Mouse (Mus musculus) embryonic facial prominence, embryonic 14.5 days (tissue): Measurements from ENCODE around the gene Gm20388. TPM values are rescaled to one million over a fixed set of nuclear protein-coding genes. Genes with fewer than 3 reads are reported as not detected.
A peak's percentile ranks its signal among the peaks of the same experiment; 100 is the strongest.
"Not testable (repeated sequence)": the region's sequence is repeated elsewhere in the genome, so short reads cannot be mapped to it uniquely, and the experiment has no call there.

ENCODE experiments used
- ATAC-seq: fragments of 200-750 bp; cut with Nextera tagmentation; 2 replicates; pipeline ENCODE4 v1.8.0; 2017; ENCODE audit warnings: low read depth, moderate number of reproducible peaks, moderate TSS enrichment
- DNase-seq: peaks from one replicate; pipeline ENCODE4 v3.0.0-alpha.2; 2015; ENCODE audit warnings: low spot score
- H3K27ac ChIP-seq: fragments of 300-500 bp; sonication (generic); replicated peaks from 2 replicates; pipeline ENCODE4 v1.5.1; 2014; ENCODE audit warnings: low read depth, mild to moderate bottlenecking, low read length, moderate library complexity
- H3K27me3 ChIP-seq: fragments of 300-500 bp; sonication (generic); replicated peaks from 2 replicates; pipeline ENCODE4 v1.6.1; 2014; ENCODE audit warnings: low read length; ENCODE audit not compliant: control insufficient read depth, insufficient read depth
- H3K36me3 ChIP-seq: fragments of 300-500 bp; sonication (generic); 2 replicates; pipeline ENCODE4 v1.6.1; 2014; ENCODE audit warnings: low read length, mixed read lengths; ENCODE audit not compliant: control insufficient read depth, insufficient read depth
- H3K4me1 ChIP-seq: fragments of 300-500 bp; sonication (generic); 2 replicates; pipeline ENCODE4 v1.6.1; 2014; ENCODE audit warnings: antibody characterized with exemption, low read length; ENCODE audit not compliant: control insufficient read depth, insufficient read depth
- H3K4me2 ChIP-seq: fragments of 300-500 bp; sonication (generic); 2 replicates; pipeline ENCODE4 v1.6.1; 2014; ENCODE audit warnings: low read depth, mild to moderate bottlenecking, low read length, moderate library complexity, mixed read lengths
- H3K4me3 ChIP-seq: fragments of 300-500 bp; sonication (generic); 2 replicates; pipeline ENCODE4 v1.5.1; 2014; ENCODE audit warnings: low read depth, mild to moderate bottlenecking, low read length
- H3K9ac ChIP-seq: fragments of 300-500 bp; sonication (generic); 2 replicates; pipeline ENCODE4 v1.6.1; 2014; ENCODE audit warnings: low read depth, mild to moderate bottlenecking, low read length, moderate library complexity, mixed read lengths
- H3K9me3 ChIP-seq: fragments of 300-500 bp; sonication (generic); 2 replicates; pipeline ENCODE4 v1.6.1; 2016; ENCODE audit warnings: low read length; ENCODE audit not compliant: control insufficient read depth
- WGBS: fragments of 180-500 bp; shearing (Covaris S2); extraction: QIAGEN DNeasy Blood & Tissue Kit; methylation state at CpG from one replicate; pipeline ENCODE4 v1.1.7; 2014; 5-methylcytosine and 5-hydroxymethylcytosine counted together
- polyA plus RNA-seq: library from polyadenylated mRNA; unstranded; fragments of >200 nt; fragmentation: Nextera tagmentation; extraction: Ambion mirVana; gene quantifications from 2 replicates; pipeline ENCODE4 v1.2.1, GENCODE M21; 2014

Gm20388 gene
- polyA plus RNA-seq, 1 experiment from 2014 or later = not detected

DNA sequence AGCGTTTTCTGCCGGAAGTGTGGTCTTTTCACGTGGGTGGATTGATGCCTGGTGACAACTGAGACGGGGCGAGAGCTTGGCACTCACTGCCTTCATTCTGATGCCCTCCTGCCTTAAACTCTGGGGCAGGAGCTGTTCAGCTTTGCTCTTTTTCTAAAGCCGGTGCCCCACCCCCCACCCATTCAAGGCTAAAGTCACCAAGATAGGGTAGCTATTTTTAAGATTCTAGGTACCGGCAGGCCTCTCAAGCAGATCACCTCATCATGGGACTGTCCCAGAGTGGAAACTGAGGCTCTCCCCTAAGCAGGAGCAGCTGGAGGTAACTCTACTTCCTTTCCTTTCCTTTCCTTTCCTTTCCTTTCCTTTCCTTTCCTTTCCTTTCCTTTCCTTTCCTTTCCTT lies 4260.0 kb downstream of the Gm20388 start:
- no peak overlapping the region for H3K4me2 ChIP-seq
- no peak overlapping the region for H3K27ac ChIP-seq
- no peak overlapping the region for H3K9ac ChIP-seq
- H3K27me3 ChIP-seq = no peaks in the 10 kb centered on the region
- H3K9me3 ChIP-seq = no peaks in the 10 kb centered on the region
- peaks cover 24% of the 10 kb centered on the region for H3K4me1 ChIP-seq
- DNase-seq (no peak), ATAC-seq (no peak)
- H3K4me3 ChIP-seq = no peak overlapping the region
- WGBS = 78% methylated on average over 7 of the region's 7 CpGs
- no peaks in the 10 kb centered on the region for H3K36me3 ChIP-seq

DNA sequence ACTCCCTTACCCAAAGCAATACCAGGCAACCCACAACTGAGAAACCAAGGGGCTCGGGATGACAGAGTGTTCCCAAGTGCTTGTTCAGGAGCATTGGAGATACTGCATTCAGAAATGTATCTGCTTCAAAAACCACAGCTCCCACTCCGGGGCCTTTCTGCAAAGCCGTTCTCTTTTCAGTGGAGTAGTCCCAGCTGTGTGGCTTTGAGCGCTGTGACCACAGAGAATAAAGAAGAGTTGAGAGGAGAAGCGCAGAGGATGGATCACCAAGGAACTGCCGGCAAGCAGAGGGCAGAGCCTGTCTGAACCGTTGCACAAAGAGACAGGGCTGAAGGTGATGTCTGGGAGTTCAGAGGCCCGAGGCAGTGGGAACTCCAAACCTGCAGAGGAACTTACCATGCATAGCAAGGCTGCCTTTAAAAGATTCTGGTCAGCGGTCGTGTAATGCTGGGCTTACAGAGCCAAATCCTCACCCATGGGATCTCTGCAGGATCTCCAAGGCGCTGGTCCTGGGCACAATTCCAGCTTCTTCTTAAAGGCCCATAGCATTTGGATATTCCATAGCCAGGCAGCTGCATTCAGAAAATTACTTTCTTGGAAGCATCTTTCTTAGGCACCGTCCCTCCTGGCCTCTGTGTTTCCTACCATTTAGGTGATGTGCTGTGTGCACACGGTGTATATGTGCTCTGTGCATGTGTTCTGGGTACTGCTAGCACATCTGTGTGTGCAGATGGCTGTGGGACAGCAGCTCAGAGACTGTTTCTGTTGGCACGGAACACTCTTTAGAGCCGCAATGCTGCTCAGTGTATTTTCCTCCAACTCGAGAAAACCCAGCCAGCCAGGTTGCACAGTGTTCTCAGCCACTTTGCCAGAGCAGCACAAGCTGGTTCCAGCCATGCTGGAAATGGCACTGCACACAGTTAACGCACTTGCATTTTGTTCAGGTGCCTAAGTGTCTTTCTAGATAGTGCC lies 4261.2 kb downstream of the Gm20388 start:
- no peak overlapping the region for H3K4me3 ChIP-seq
- H3K36me3 ChIP-seq = no peaks in the 10 kb centered on the region
- WGBS = 42% methylated on average over 17 of the region's 17 CpGs
- H3K9me3 ChIP-seq = no peaks in the 10 kb centered on the region
- H3K27ac ChIP-seq = peak overlapping the region; percentile 75
- no peak overlapping the region for H3K9ac ChIP-seq
- peak overlapping the region; percentile 23; the same call in 1 of the 2 replicates for H3K4me2 ChIP-seq
- DNase-seq (peak; percentile 91), ATAC-seq (peak; percentile 72; the same call in 1 of the 2 replicates)
- no peaks in the 10 kb centered on the region for H3K27me3 ChIP-seq
- H3K4me1 ChIP-seq = peaks cover 24% of the 10 kb centered on the region

DNA sequence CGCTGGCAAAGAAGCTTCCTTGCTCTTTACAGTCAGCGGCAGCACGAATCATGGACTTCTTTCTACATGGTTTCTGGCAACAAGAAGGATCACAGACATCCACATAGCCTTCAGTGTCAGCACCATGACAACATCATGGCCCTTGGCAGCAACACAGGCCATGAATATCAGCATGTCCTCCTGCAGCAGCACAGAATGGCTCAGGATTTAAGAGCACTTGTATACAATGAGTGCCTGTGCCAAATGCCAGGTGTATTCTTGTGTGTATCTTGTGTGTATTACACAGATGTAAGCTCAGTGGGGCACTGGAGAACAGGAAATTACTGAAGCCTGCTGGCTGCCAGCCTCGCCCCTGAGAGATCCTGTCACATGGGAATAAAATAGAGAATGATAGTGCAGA lies 4263.0 kb downstream of the Gm20388 start:
- H3K4me2 ChIP-seq = no peak overlapping the region
- no peaks in the 10 kb centered on the region for H3K36me3 ChIP-seq
- no peak overlapping the region for H3K9ac ChIP-seq
- H3K27me3 ChIP-seq = no peaks in the 10 kb centered on the region
- no peak overlapping the region for H3K4me3 ChIP-seq
- 86% methylated on average over 4 of the region's 4 CpGs for WGBS
- no peaks in the 10 kb centered on the region for H3K9me3 ChIP-seq
- DNase-seq (no peak), ATAC-seq (no peak)
- H3K27ac ChIP-seq = no peak overlapping the region
- peaks cover 24% of the 10 kb centered on the region for H3K4me1 ChIP-seq

DNA sequence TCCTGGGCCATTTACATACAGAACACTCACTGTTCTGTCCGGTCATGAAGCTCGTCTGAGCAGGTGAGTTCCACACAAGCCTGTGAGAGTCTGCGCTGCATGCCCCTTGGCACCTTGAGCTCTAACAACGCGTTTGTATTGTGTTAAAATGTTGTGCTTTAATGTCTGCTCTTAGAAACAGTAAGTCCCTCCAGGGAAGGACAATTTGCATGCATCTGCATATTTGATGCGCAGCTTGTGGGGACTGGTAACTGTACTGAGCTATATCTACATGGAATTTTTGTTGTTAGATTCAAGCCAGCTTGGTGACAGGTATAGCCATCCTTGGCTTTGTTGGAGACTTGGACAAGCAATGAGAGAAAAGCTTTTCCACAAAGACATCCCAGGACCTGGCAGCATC lies 4265.5 kb downstream of the Gm20388 start:
- no peak for ATAC-seq
- no peaks in the 10 kb centered on the region for H3K27me3 ChIP-seq
- no peaks in the 10 kb centered on the region for H3K9me3 ChIP-seq
- no peak overlapping the region for H3K4me2 ChIP-seq
- H3K27ac ChIP-seq = no peak overlapping the region
- 75% methylated on average over 6 of the region's 6 CpGs for WGBS
- DNase-seq = no peak
- no peak overlapping the region for H3K4me3 ChIP-seq
- H3K9ac ChIP-seq = no peak overlapping the region
- H3K36me3 ChIP-seq = no peaks in the 10 kb centered on the region
- peaks cover 24% of the 10 kb centered on the region for H3K4me1 ChIP-seq

- not testable (repeated sequence) for H3K27ac ChIP-seq, H3K9me3 ChIP-seq, H3K9ac ChIP-seq, H3K4me2 ChIP-seq, ATAC-seq, H3K27me3 ChIP-seq, DNase-seq, H3K4me3 ChIP-seq, H3K36me3 ChIP-seq
- 87% methylated on average over 1 of the region's 1 CpGs for WGBS
- H3K4me1 ChIP-seq = peaks cover 16% of the 10 kb centered on the region
Observed at GRCm38 (mm10) chr8:124177092-124177491, 4266.5 kb downstream of the Gm20388 start.

DNA sequence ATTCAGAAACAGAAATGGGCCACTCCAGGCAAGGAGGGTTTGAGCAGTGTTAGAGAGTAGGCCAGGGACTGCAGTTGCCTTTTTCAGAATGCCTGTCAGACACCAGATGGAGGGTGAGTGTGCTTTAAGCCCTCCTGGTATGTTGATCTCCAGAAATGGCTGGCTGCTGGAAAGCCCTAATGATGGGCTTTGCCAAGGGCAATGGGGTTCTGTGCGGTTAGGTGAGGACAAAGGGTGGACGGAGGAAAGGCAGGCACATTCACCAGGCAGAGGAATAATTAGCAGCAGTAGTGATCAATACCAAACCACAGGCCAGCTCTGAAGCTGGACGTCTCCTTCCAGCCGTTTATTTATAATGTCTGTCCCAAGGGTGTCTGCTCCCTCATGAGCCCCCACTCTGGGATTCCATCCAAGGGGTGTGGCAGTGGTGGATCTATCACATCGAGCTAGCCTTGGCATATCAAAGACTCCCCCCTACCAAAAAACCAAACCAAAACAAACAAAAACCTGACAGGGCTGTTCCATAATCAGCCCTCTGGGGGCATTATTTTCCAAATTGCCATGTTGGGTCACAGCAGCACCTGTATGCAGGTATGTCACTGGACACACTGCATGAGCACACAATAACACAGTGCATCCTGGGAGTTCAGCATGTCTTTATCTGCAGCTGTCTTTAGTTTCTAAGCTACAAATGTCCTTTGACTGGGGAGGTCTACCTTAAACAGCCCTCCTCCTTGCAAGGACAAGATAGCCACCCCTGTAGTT lies 4270.2 kb downstream of the Gm20388 start:
- Histone ChIP-seq H3K4me2 (no peak overlapping the region), H3K36me3 (no peaks in the 10 kb centered on the region), H3K27ac (no peak overlapping the region), H3K4me3 (no peak overlapping the region), H3K4me1 (peaks cover 3% of the 10 kb centered on the region; the same call in 1 of the 2 replicates), H3K27me3 (0 out of 2 replicates have a peak, but pooled peaks cover 2% of the 10 kb centered on the region), H3K9me3 (no peaks in the 10 kb centered on the region), H3K9ac (no peak overlapping the region)
- 56% methylated on average over 5 of the region's 5 CpGs for WGBS
- ATAC-seq = no peak; the same call in 1 of the 2 replicates
- DNase-seq = no peak

DNA sequence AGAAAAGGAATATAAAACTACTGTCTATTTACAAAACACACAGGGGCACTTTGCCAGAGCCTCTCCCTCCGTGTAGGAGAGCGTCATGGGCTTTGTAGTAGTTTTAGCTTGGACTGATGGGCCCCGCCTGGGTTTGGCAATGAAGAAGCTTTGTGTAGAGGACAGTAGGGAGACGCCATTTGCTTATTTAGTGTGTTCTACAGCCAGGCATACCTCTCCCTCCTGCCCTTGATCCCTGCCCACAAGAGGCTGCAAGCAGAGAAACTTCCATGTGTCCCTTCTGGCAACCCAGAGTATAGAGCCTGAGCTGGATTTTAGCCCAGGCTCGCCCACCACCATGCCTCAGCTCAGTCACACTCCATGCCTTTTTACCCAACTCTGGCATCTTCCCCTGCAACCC lies 4271.1 kb downstream of the Gm20388 start:
- no peak overlapping the region for H3K4me3 ChIP-seq
- H3K27me3 ChIP-seq = 0 out of 2 replicates have a peak, but pooled peaks cover 3% of the 10 kb centered on the region
- H3K9me3 ChIP-seq = no peaks in the 10 kb centered on the region
- H3K4me2 ChIP-seq = no peak overlapping the region
- no peaks in the 10 kb centered on the region for H3K36me3 ChIP-seq
- H3K27ac ChIP-seq = no peak overlapping the region
- DNase-seq (no peak), ATAC-seq (no peak)
- 78% methylated on average over 5 of the region's 5 CpGs for WGBS
- H3K9ac ChIP-seq = no peak overlapping the region
- H3K4me1 ChIP-seq = peaks cover 3% of the 10 kb centered on the region; the same call in 1 of the 2 replicates

DNA sequence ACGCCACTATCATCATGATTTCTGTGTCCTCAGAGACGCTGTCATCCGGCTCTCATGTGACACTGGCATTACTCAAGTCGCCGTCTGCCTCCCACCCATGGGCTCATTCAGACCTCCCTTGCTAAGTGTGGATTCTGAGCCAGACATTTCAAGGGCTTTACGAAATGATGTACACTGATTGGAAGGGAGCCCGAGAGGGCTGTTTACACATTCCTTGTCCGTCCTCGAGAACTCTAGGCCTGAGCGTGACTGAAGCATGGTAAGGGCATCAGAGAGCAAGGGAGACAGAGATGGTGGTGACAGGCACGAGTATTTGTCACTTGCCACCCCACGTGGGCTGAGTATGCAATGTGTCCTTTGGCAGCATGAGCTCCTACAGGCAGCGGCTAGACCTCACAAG lies 4271.6 kb downstream of the Gm20388 start:
- peak; percentile 42 for DNase-seq
- ATAC-seq = peak; percentile 45; the same call in 1 of the 2 replicates
- H3K4me1 ChIP-seq = peaks cover 3% of the 10 kb centered on the region; the same call in 1 of the 2 replicates
- H3K4me2 ChIP-seq = no peak overlapping the region
- no peak overlapping the region for H3K9ac ChIP-seq
- no peaks in the 10 kb centered on the region for H3K9me3 ChIP-seq
- 54% methylated on average over 13 of the region's 13 CpGs for WGBS
- H3K4me3 ChIP-seq = no peak overlapping the region
- 0 out of 2 replicates have a peak, but pooled peaks cover 3% of the 10 kb centered on the region for H3K27me3 ChIP-seq
- no peaks in the 10 kb centered on the region for H3K36me3 ChIP-seq
- H3K27ac ChIP-seq = no peak overlapping the region
